Mouse (Mus musculus) WW6 (cell line): ENCODE data around the gene Glrx.

Experiments
- DNase-seq: peaks from one replicate; pipeline ENCODE4 v3.0.0-alpha.2; 2013; ENCODE audit warnings: low read depth, low spot score

Glrx gene

DNA sequence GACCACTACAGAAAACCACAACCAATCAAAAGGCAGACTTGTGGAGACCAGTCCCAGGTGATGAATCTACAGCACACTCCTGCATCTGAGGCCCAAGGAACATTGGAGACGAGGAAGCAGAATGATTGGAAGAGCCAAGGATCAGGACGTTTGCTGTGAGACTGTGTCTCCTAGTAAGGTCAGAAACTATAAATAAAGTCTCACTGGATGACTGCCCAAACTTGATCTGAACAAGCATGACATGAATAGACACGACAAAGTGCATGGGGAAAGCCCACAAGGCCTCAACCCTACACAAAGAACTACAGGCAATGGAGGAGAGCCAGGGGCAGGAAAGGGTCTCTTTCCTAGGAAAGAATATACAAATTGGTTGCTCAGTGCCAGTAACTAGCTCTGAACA lies 44.1 kb downstream of the Glrx start:
- no peak for DNase-seq

DNA sequence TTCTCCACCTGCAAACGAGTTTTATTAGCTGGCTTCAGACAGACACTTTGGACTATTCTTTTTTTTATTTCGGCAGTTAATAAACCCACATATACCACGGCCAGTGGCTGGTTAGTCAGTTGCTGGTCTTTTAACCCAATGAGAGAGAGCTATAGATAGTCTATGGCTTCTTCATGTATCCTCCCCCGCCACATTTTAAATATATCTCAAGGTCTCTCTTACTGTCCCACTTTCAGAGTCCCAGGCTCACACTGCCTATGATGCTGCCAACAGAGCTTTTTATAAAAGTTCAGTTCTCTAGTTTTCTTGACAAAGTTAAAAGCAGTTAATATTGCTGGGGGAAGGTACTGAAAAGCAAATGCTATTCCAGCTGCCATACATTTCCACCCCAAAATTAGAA lies 52.2 kb downstream of the Glrx start:
- DNase-seq, result no peak

GRCm38 (mm10) chr13:75892291-75892690 lies 52.6 kb downstream of the Glrx start:
- DNase-seq, result no peak

DNA sequence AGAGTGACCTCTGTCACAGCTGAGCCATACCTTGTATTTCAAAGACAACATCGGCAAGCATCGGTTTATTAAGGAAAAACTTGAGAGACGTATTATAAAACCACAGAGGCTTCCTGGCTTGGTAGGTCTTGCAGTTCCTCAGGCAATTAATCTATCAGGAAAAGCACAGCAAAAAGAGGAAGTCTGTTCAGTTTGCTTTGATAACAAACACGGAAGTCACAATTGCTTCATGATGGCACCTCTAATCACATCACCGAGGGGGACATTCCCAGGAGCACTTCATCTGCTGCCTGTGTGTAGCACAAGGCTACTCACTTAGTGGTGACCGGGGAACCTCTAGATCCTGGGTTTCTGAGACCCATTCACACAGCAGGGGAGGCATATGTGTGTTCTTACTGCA lies 53.2 kb downstream of the Glrx start:
- no peak for DNase-seq
